Mouse (Mus musculus) intestine, postnatal 0 days (tissue): ENCODE measurements around the gene Ampd3. TPM values are rescaled to one million over a fixed set of nuclear protein-coding genes. Genes with fewer than 3 reads are reported as not detected.

ENCODE experiments used
- ATAC-seq: fragments of 200-750 bp; cut with Nextera tagmentation; 2 replicates; pipeline ENCODE4 v1.8.0; 2017; ENCODE audit warnings: mild to moderate bottlenecking, moderate TSS enrichment, moderate library complexity
- H3K27ac ChIP-seq: fragments of 300-500 bp; sonication (generic); 2 replicates; pipeline ENCODE4 v1.5.1; 2014; ENCODE audit warnings: mild to moderate bottlenecking, low read depth, low read length, moderate library complexity
- H3K27me3 ChIP-seq: fragments of 300-500 bp; sonication (generic); replicated peaks from 2 replicates; pipeline ENCODE4 v1.6.1; 2014; ENCODE audit warnings: low read length, mixed read lengths; ENCODE audit not compliant: control insufficient read depth, insufficient read depth
- H3K36me3 ChIP-seq: fragments of 300-500 bp; sonication (generic); 2 replicates; pipeline ENCODE4 v1.6.1; 2014; ENCODE audit warnings: mild to moderate bottlenecking, moderate library complexity; ENCODE audit not compliant: control insufficient read depth, insufficient read depth
- H3K4me1 ChIP-seq: fragments of 300-500 bp; sonication (generic); replicated peaks from 2 replicates; pipeline ENCODE4 v1.6.1; 2014; ENCODE audit warnings: antibody characterized with exemption, low read length, mixed read lengths; ENCODE audit not compliant: control insufficient read depth, insufficient read depth
- H3K4me2 ChIP-seq: fragments of 300-500 bp; sonication (generic); replicated peaks from 2 replicates; pipeline ENCODE4 v1.6.1; 2014; ENCODE audit warnings: low read depth, mild to moderate bottlenecking, moderate library complexity
- H3K4me3 ChIP-seq: fragments of 300-500 bp; sonication (generic); 2 replicates; pipeline ENCODE4 v1.5.1; 2014; ENCODE audit warnings: low read depth, low read length
- H3K9ac ChIP-seq: fragments of 300-500 bp; sonication (generic); 2 replicates; pipeline ENCODE4 v1.6.1; 2014; ENCODE audit warnings: mild to moderate bottlenecking, low read depth, low read length
- H3K9me3 ChIP-seq: fragments of 300-500 bp; sonication (generic); 2 replicates; pipeline ENCODE4 v1.6.1; 2016; ENCODE audit warnings: mixed run types; ENCODE audit not compliant: control insufficient read depth
- CTCF ChIP-seq: sonication (generic); IDR thresholded peaks from 2 replicates; pipeline ENCODE4 v1.5.1; 2016; ENCODE audit warnings: low read depth, mild to moderate bottlenecking, control low read depth, antibody characterized with exemption, moderate library complexity
- WGBS: fragments of 180-500 bp; shearing (Covaris S2); extraction: QIAGEN DNeasy Blood & Tissue Kit; methylation state at CpG from one replicate; pipeline ENCODE4 v1.1.7; 2014; 5-methylcytosine and 5-hydroxymethylcytosine counted together
- polyA plus RNA-seq: library from polyadenylated mRNA; unstranded; fragments of >200 nt; fragmentation: Nextera tagmentation; extraction: Ambion mirVana; gene quantifications from 2 replicates; pipeline ENCODE4 v1.2.1, GENCODE M21; 2015

The Ampd3 gene
- polyA plus RNA-seq, 1 experiment from 2014 or later, result 7.4 TPM

DNA sequence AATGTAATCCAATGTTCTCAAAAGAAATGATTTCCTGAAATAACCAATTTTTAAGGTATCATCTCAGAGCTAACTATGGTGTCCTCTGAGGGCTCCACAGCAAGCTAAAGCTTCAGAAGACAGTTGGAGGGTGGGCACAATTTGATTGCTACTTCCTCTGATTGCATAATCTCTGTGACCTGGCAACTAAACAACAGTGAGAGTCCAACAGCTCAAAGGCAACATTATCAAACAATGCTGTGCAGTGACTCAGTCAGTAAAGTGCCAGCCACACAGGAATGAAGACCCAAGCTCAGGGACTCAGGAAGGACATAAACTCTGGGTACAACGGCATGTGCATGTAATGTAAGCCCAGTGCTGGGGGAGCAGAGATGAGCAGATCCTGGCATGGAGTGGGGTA is 65.0 kb downstream of the Ampd3 start:
- TF ChIP-seq CTCF, result no peak
- 79% methylated on average over 1 of the region's 1 CpGs for WGBS
- H3K4me1 ChIP-seq, result no peaks in the 10 kb centered on the region
- no peak overlapping the region for H3K4me2 ChIP-seq
- 0 out of 2 replicates have a peak overlapping the region, but pooled peaks have one; percentile 4 for H3K27ac ChIP-seq
- no peak for ATAC-seq
- H3K9me3 ChIP-seq, result no peaks in the 10 kb centered on the region
- no peak overlapping the region for H3K9ac ChIP-seq
- no peak overlapping the region for H3K4me3 ChIP-seq
- no peaks in the 10 kb centered on the region for H3K27me3 ChIP-seq
- peaks cover 50% of the 10 kb centered on the region for H3K36me3 ChIP-seq

- Histone ChIP-seq H3K4me1 (no peaks in the 10 kb centered on the region), H3K4me3 (no peak overlapping the region), H3K36me3 (peaks cover 47% of the 10 kb centered on the region), H3K27me3 (no peaks in the 10 kb centered on the region), H3K9ac (no peak overlapping the region), H3K27ac (no peak overlapping the region), H3K9me3 (no peaks in the 10 kb centered on the region), H3K4me2 (no peak overlapping the region)
- no peak for ATAC-seq
- TF ChIP-seq CTCF, result no peak
- WGBS, result 91% methylated on average over 1 of the region's 1 CpGs
Observed at GRCm38 (mm10) chr7:110834018-110834417, 66.0 kb downstream of the Ampd3 start.

DNA sequence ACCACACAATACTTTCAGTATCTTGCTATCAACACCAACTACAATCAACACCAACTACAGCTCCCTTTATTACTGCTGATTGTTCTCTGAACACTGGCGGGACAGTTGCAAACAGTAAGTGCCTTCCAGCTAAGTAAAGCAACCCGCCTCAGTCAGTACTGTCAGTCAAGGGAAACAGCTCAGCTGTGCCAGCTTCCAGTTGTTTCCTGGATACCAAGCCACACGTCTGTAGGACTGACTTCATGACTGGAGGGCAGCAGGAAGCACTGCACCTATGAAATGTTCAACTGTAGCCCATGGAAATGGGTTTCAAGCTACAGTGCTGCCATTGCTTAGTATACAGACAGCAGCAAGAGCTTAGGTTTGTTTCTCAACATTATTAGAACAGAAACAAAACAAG is 66.5 kb downstream of the Ampd3 start:
- TF ChIP-seq CTCF, result no peak
- Histone ChIP-seq H3K4me2 (no peak overlapping the region), H3K27me3 (no peaks in the 10 kb centered on the region), H3K9ac (no peak overlapping the region), H3K4me1 (no peaks in the 10 kb centered on the region), H3K4me3 (no peak overlapping the region), H3K36me3 (peaks cover 43% of the 10 kb centered on the region), H3K27ac (no peak overlapping the region), H3K9me3 (no peaks in the 10 kb centered on the region)
- no peak; the same call in 1 of the 2 replicates for ATAC-seq
- 32% methylated on average over 3 of the region's 3 CpGs for WGBS

GRCm38 (mm10) chr7:110840332-110840731 is 72.3 kb downstream of the Ampd3 start:
- Histone ChIP-seq H3K9ac (no peak overlapping the region), H3K4me2 (no peak overlapping the region), H3K9me3 (no peaks in the 10 kb centered on the region), H3K36me3 (0 out of 2 replicates have a peak, but pooled peaks cover 12% of the 10 kb centered on the region), H3K4me3 (no peak overlapping the region), H3K27ac (no peak overlapping the region), H3K27me3 (no peaks in the 10 kb centered on the region), H3K4me1 (no peaks in the 10 kb centered on the region; the same call in 1 of the 2 replicates)
- TF ChIP-seq CTCF, result no peak
- ATAC-seq, result peak; percentile 31; the same call in 1 of the 2 replicates
- 43% methylated on average over 4 of the region's 4 CpGs for WGBS

- ATAC-seq, result peak; percentile 88
- under 1% methylated on average over 42 of the region's 42 CpGs for WGBS
- H3K9me3 ChIP-seq, result no peaks in the 10 kb centered on the region
Observed at GRCm38 (mm10) chr7:110843916-110844874, 76.2 kb downstream of the Ampd3 start, which contains the start of gene Rnf141. TSS of gene Rnf141 (minus strand) at chr7:110844457.

GRCm38 (mm10) chr7:110847321-110847720 is 79.3 kb downstream of the Ampd3 start:
- no peaks in the 10 kb centered on the region for H3K36me3 ChIP-seq
- no peak for ATAC-seq
- no peaks in the 10 kb centered on the region for H3K9me3 ChIP-seq
- H3K27me3 ChIP-seq, result no peaks in the 10 kb centered on the region
- no peak overlapping the region for H3K9ac ChIP-seq
- no peak for TF ChIP-seq CTCF
- no peaks in the 10 kb centered on the region; the same call in 1 of the 2 replicates for H3K4me1 ChIP-seq
- no peak overlapping the region for H3K4me3 ChIP-seq
- no peak overlapping the region for H3K27ac ChIP-seq
- no peak overlapping the region for H3K4me2 ChIP-seq
- WGBS, result 74% methylated on average over 2 of the region's 2 CpGs

More at GRCm38 (mm10) chr7:110843916-110844874, 76.2 kb downstream of the Ampd3 start, which contains the start of gene Rnf141:
- Histone ChIP-seq H3K4me3 (peak within 1 kb of the TSS; percentile 74), H3K9ac (peak within 1 kb of the TSS; percentile 64), H3K36me3 (no peaks in the 10 kb centered on the region), H3K27ac (peak within 1 kb of the TSS; percentile 90), H3K27me3 (no peaks in the 10 kb centered on the region), H3K4me1 (no peaks in the 10 kb centered on the region; the same call in 1 of the 2 replicates), H3K4me2 (peak within 1 kb of the TSS; percentile 79)
- TF ChIP-seq CTCF, result peak; percentile 87
